Mouse (Mus musculus) forebrain, embryonic 13.5 days (tissue): ENCODE data around the gene Dhrs7. TPM values are rescaled to one million over a fixed set of nuclear protein-coding genes. Genes with fewer than 3 reads are reported as not detected.

Experiments used
- ATAC-seq: fragments of 200-750 bp; cut with Nextera tagmentation; 2 replicates; pipeline ENCODE4 v1.8.0; 2017
- H3K27ac ChIP-seq: fragments of 300-500 bp; sonication (generic); 2 replicates; pipeline ENCODE4 v1.5.1; 2015; ENCODE audit warnings: inconsistent platforms, mild to moderate bottlenecking, moderate library complexity
- H3K27me3 ChIP-seq: fragments of 300-500 bp; sonication (generic); 2 replicates; pipeline ENCODE4 v1.6.1; 2015; ENCODE audit warnings: mild to moderate bottlenecking, inconsistent platforms
- H3K36me3 ChIP-seq: fragments of 300-500 bp; sonication (generic); 2 replicates; pipeline ENCODE4 v1.6.1; 2015; ENCODE audit warnings: mild to moderate bottlenecking, inconsistent platforms; ENCODE audit not compliant: poor library complexity, severe bottlenecking
- H3K4me1 ChIP-seq: fragments of 300-500 bp; sonication (generic); 2 replicates; pipeline ENCODE4 v1.6.1; 2015; ENCODE audit warnings: inconsistent platforms
- H3K4me2 ChIP-seq: fragments of 300-500 bp; sonication (generic); 2 replicates; pipeline ENCODE4 v1.6.1; 2015; ENCODE audit warnings: inconsistent platforms, mild to moderate bottlenecking, moderate library complexity
- H3K4me3 ChIP-seq: fragments of 300-500 bp; sonication (generic); 2 replicates; pipeline ENCODE4 v1.5.1; 2015; ENCODE audit warnings: mild to moderate bottlenecking, inconsistent platforms
- H3K9ac ChIP-seq: fragments of 300-500 bp; sonication (generic); 2 replicates; pipeline ENCODE4 v1.6.1; 2015; ENCODE audit warnings: mild to moderate bottlenecking, inconsistent platforms
- H3K9me3 ChIP-seq: fragments of 300-500 bp; sonication (generic); replicated peaks from 2 replicates; pipeline ENCODE4 v1.6.1; 2016; ENCODE audit warnings: inconsistent platforms
- WGBS: fragments of 180-500 bp; shearing (Covaris S2); methylation state at CpG from one replicate; pipeline ENCODE4 v1.1.7; 2015; 5-methylcytosine and 5-hydroxymethylcytosine counted together
- polyA plus RNA-seq: library from polyadenylated mRNA; unstranded; fragments of >200 nt; fragmentation: Nextera tagmentation; extraction: Ambion mirVana; gene quantifications from 2 replicates; pipeline ENCODE4 v1.2.1, GENCODE M21; 2015

The Dhrs7 gene
- polyA plus RNA-seq, 1 experiment from 2014 or later, result 6.1 TPM

- Histone ChIP-seq H3K9ac (no peak within 1 kb of the TSS), H3K4me3 (no peak within 1 kb of the TSS), H3K4me2 (no peak within 1 kb of the TSS), H3K4me1 (no peaks in the 10 kb centered on the region), H3K27me3 (no peaks in the 10 kb centered on the region), H3K9me3 (no peaks in the 10 kb centered on the region), H3K36me3 (no peaks in the 10 kb centered on the region), H3K27ac (no peak within 1 kb of the TSS)
- ATAC-seq, result no peak
- 77% methylated on average over 11 of the region's 11 CpGs for WGBS
These were observed 14.9 kb downstream of the Dhrs7 start, which contains the start of gene Gm4756 for GRCm38 (mm10) chr12:72649611-72650330. Gene Gm4756 (minus strand): TSS chr12:72649661.

DNA sequence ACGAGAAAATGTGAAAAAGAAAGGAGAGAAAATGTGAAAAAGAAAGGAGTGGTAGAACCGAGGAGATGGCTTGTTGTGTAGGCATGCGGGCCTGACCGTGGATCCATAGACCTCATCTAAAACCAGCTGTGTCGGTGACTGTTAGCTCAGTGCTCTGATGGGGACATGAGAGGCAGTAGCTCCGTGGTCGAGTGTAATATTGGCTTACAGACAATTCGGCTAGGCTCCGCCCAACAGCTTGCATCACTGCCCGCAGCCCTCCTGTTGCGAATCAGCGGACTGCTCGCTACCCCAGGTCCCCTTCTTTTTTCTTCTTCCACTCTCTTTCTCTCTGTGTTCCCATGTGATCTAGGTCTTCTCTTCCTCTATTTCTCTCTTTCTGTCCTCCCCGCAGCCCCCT is 15.8 kb downstream of the Dhrs7 start:
- H3K36me3 ChIP-seq, result no peaks in the 10 kb centered on the region
- H3K27ac ChIP-seq, result no peak overlapping the region
- H3K4me3 ChIP-seq, result no peak overlapping the region
- H3K4me1 ChIP-seq, result no peaks in the 10 kb centered on the region
- WGBS, result 93% methylated on average over 14 of the region's 14 CpGs
- H3K9ac ChIP-seq, result no peak overlapping the region
- ATAC-seq, result no peak
- H3K4me2 ChIP-seq, result no peak overlapping the region
- no peaks in the 10 kb centered on the region for H3K27me3 ChIP-seq
- H3K9me3 ChIP-seq, result no peaks in the 10 kb centered on the region; the same call in 1 of the 2 replicates

DNA sequence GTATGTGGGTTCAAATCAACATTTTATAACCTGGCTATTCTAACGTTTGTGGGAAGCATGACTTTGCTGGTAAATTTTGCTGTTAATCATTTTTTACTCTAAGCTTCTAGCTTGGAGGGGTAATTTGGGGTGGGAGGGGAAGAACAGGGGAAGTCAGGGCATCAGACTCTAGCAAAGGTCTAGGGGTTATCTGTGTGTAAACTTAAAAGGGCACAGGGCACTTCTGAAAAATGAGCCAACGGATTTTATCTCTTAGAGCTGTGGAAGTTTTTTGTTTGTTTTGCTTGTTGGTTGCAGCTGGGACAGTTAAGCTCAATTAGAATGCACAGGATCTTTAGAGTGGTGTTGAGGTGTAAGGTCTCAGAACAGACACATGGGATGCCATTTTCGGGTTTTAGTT is 26.7 kb downstream of the Dhrs7 start:
- Histone ChIP-seq H3K4me2 (no peak overlapping the region), H3K9me3 (peaks cover 8% of the 10 kb centered on the region; the same call in 1 of the 2 replicates), H3K36me3 (no peaks in the 10 kb centered on the region), H3K9ac (no peak overlapping the region), H3K4me1 (no peaks in the 10 kb centered on the region), H3K27ac (no peak overlapping the region), H3K27me3 (no peaks in the 10 kb centered on the region), H3K4me3 (no peak overlapping the region)
- WGBS, result 79% methylated on average over 3 of the region's 3 CpGs
- no peak for ATAC-seq

DNA sequence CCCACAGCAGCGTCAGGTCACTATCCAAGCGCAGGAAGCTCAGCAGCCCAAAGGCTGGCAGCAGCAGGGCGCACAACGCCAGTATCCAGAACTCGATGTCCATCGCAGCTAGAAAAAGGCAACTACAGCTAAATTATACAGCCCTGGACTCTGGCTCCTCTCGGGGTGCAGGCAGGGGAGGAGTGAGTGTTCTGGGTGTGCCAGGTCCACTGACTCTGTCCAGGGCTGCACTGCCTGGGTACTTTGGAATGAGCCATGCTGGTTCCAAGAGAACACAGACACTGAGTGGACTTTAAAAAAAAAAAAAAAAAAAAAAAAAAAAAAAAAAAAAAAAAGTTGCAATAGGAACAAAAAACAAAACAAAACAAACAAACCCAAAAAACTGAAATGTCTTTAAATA is 36.0 kb downstream of the Dhrs7 start:
- Histone ChIP-seq H3K4me2 (no peak overlapping the region), H3K27ac (no peak overlapping the region), H3K9me3 (no peaks in the 10 kb centered on the region), H3K4me3 (no peak overlapping the region), H3K4me1 (no peaks in the 10 kb centered on the region), H3K9ac (no peak overlapping the region), H3K36me3 (no peaks in the 10 kb centered on the region), H3K27me3 (no peaks in the 10 kb centered on the region)
- ATAC-seq, result no peak
- WGBS, result 96% methylated on average over 7 of the region's 7 CpGs

DNA sequence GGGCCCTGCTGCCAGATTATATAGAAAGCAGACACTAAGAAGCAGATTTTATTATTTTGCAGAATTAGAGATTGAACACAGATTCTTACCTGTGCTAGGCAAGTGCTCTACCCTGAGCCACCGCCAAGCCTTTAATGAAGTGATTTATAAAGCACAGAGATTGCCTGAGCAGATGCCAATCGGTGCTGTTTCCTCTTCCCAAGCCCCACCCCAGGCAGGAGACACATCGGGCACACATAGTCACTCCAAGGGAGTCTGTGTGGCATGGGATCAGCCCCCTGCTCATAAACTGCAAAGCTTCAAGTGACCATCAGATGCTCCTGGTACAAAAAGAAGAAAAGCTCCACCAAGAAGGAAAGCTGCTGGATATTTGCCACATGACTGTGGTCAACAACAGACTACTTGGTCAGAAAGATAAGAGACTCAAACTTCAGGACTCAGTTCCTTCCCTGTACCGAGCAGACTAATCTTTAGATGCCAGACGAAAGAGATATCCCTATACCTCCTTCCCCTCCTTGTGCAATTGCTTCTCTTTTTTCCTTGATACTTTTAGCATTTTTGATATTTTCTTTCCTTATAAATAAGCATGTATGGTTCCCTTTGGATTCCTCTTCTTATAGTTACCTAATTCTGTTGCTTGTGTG is 41.7 kb downstream of the Dhrs7 start:
- H3K9ac ChIP-seq, result no peak overlapping the region
- no peak for ATAC-seq
- H3K27ac ChIP-seq, result no peak overlapping the region
- H3K4me2 ChIP-seq, result no peak overlapping the region
- H3K27me3 ChIP-seq, result no peaks in the 10 kb centered on the region
- 86% methylated on average over 5 of the region's 5 CpGs for WGBS
- no peaks in the 10 kb centered on the region for H3K36me3 ChIP-seq
- no peaks in the 10 kb centered on the region for H3K4me1 ChIP-seq
- no peak overlapping the region for H3K4me3 ChIP-seq
- H3K9me3 ChIP-seq, result no peaks in the 10 kb centered on the region

DNA sequence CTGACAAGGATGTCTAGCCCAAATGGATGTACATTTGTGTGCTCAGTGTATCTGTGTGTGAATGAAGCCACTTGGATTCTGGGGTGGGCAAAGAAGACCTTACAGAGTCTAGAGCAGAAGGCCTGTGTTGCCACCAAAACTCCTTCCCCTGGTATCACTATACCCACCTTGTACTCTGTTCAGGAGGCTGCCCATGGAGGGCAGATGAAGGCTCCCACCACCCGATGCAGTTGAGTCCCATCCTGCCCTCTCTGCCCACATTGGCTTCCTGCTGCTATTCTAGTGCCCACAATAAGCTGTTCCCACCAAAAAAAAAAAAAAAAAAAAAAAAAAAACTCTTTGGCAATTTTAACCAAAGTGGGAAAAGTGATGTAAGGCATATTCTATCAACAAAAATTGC is 43.3 kb downstream of the Dhrs7 start:
- H3K4me3 ChIP-seq, result no peak overlapping the region
- H3K4me2 ChIP-seq, result no peak overlapping the region
- H3K4me1 ChIP-seq, result no peaks in the 10 kb centered on the region
- no peak overlapping the region for H3K27ac ChIP-seq
- WGBS, result 87% methylated on average over 1 of the region's 1 CpGs
- H3K9me3 ChIP-seq, result no peaks in the 10 kb centered on the region
- H3K36me3 ChIP-seq, result no peaks in the 10 kb centered on the region
- no peaks in the 10 kb centered on the region for H3K27me3 ChIP-seq
- no peak for ATAC-seq
- no peak overlapping the region for H3K9ac ChIP-seq

DNA sequence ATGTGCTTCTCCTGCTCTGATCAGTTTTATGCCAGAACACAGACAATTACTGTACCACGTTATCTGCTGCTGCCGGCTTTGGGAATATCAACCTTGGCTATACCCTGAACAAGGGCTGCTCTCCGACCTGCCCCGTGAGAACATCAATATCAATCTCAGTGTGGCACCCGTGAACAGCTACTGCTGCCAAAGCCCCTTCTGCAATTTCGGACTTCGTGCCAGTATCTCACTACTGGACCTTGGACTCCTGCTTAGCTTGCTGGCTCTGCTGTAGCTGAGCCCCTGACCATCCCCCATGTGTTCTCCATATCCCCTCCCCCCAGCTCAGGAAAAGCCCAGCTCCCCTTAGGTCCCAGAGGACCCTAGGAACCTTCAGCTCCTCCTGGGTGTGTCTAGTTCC is 43.9 kb downstream of the Dhrs7 start:
- Histone ChIP-seq H3K4me1 (no peaks in the 10 kb centered on the region), H3K27ac (no peak overlapping the region), H3K9ac (no peak overlapping the region), H3K4me2 (no peak overlapping the region), H3K27me3 (no peaks in the 10 kb centered on the region), H3K36me3 (no peaks in the 10 kb centered on the region), H3K4me3 (no peak overlapping the region), H3K9me3 (no peaks in the 10 kb centered on the region)
- 93% methylated on average over 7 of the region's 7 CpGs for WGBS
- ATAC-seq, result no peak

GRCm38 (mm10) chr12:72612053-72612452 is 52.7 kb downstream of the Dhrs7 start:
- no peak for ATAC-seq
- no peaks in the 10 kb centered on the region for H3K4me1 ChIP-seq
- no peak overlapping the region for H3K4me2 ChIP-seq
- no peaks in the 10 kb centered on the region for H3K27me3 ChIP-seq
- no peak overlapping the region for H3K27ac ChIP-seq
- no peak overlapping the region for H3K4me3 ChIP-seq
- no peak overlapping the region for H3K9ac ChIP-seq
- 94% methylated on average over 3 of the region's 3 CpGs for WGBS
- H3K9me3 ChIP-seq, result no peaks in the 10 kb centered on the region
- H3K36me3 ChIP-seq, result no peaks in the 10 kb centered on the region

Other genes starting within 250 kb of the Dhrs7 start
- gene Lrrc9, start 223.0 kb downstream of the Dhrs7 start, polyA plus RNA-seq, result 3.0 and 3.2 TPM in 2 replicates
- gene Pcnx4, start 128.5 kb downstream of the Dhrs7 start, polyA plus RNA-seq, result 15.5 and 16.8 TPM in 2 replicates
- gene Gm4756, start 15.2 kb downstream of the Dhrs7 start, polyA plus RNA-seq, result not detected in 2 replicates
- gene Ppm1a, start 92.5 kb upstream of the Dhrs7 start, polyA plus RNA-seq, result 33.9 and 44.0 TPM in 2 replicates